Mouse (Mus musculus) neural tube, embryonic 15.5 days (tissue): Measurements from ENCODE around the gene Atf6b. TPM values are rescaled to one million over a fixed set of nuclear protein-coding genes. Genes with fewer than 3 reads are reported as not detected.

Experiments used
- ATAC-seq: fragments of 200-750 bp; cut with Nextera tagmentation; 2 replicates; pipeline ENCODE4 v1.8.0; 2017; ENCODE audit warnings: mild to moderate bottlenecking, moderate TSS enrichment, moderate library complexity; ENCODE audit not compliant: low FRiP score
- H3K27ac ChIP-seq: fragments of 300-500 bp; sonication (generic); replicated peaks from 2 replicates; pipeline ENCODE4 v1.5.1; 2015; ENCODE audit warnings: mild to moderate bottlenecking, inconsistent platforms
- H3K27me3 ChIP-seq: fragments of 300-500 bp; sonication (generic); replicated peaks from 2 replicates; pipeline ENCODE4 v1.6.1; 2015; ENCODE audit warnings: inconsistent platforms
- H3K36me3 ChIP-seq: fragments of 300-500 bp; sonication (generic); 2 replicates; pipeline ENCODE4 v1.6.1; 2015; ENCODE audit warnings: inconsistent platforms
- H3K4me1 ChIP-seq: fragments of 300-500 bp; sonication (generic); 2 replicates; pipeline ENCODE4 v1.6.1; 2015; ENCODE audit warnings: inconsistent platforms
- H3K4me2 ChIP-seq: fragments of 300-500 bp; sonication (generic); 2 replicates; pipeline ENCODE4 v1.6.1; 2015; ENCODE audit warnings: inconsistent platforms, mild to moderate bottlenecking, moderate library complexity
- H3K4me3 ChIP-seq: fragments of 300-500 bp; sonication (generic); replicated peaks from 2 replicates; pipeline ENCODE4 v1.5.1; 2015; ENCODE audit warnings: mild to moderate bottlenecking, inconsistent platforms
- H3K9ac ChIP-seq: fragments of 300-500 bp; sonication (generic); replicated peaks from 2 replicates; pipeline ENCODE4 v1.6.1; 2015; ENCODE audit warnings: mild to moderate bottlenecking, inconsistent platforms
- H3K9me3 ChIP-seq: fragments of 300-500 bp; sonication (generic); replicated peaks from 2 replicates; pipeline ENCODE4 v1.6.1; 2016; ENCODE audit warnings: inconsistent platforms
- WGBS: fragments of 180-500 bp; shearing (Covaris S2); methylation state at CpG from one replicate; pipeline ENCODE4 v1.1.7; 2015; ENCODE audit warnings: mixed read lengths; 5-methylcytosine and 5-hydroxymethylcytosine counted together
- polyA plus RNA-seq: library from polyadenylated mRNA; unstranded; fragments of >200 nt; fragmentation: Nextera tagmentation; extraction: Ambion mirVana; gene quantifications from 2 replicates; pipeline ENCODE4 v1.2.1, GENCODE M21; 2015

The Atf6b gene
- polyA plus RNA-seq, 1 experiment from 2014 or later, result 112 TPM

DNA sequence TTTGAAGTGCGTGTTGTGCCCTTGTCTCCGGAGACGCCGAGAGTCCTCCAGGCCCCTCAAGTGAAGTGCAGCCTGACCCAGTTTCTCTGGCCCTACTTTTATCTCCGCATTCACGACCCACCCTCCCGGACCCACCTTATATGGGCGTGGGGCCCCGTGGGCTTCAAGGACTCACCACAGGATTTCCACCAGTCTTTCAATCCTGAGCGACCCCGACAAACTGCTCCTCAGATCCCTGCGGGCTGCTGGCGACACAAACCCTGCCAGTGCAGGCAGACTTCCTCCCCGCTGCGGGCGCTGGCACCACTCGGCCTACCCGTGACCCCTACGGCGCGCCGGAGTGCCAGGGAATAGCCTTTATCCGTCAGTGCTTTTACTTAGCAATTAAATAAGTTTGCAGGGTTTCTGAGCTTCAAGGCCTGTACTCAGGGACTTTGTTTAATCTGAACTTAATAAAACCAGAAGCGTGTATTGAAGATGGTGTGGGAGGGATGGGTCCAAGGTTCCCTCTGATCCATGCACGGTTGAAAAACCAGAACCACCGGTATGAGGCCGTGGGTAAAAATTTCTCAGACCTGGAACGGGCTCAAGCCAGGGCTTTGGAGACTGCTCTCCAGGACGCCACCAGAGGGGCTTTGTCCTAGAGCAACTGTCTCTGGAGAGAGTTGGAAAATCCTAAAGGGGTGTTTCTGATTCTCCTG lies 18.9 kb upstream of the Atf6b start, which contains the start of gene Ppt2:
Gene Ppt2, minus strand, starts transcription at position 568 of the 701 bp plus-strand sequence.
- H3K4me1 ChIP-seq, result peaks cover 69% of the 10 kb centered on the region
- ATAC-seq, result peak; percentile 3; the same call in 1 of the 2 replicates
- H3K9me3 ChIP-seq, result no peaks in the 10 kb centered on the region
- H3K27me3 ChIP-seq, result peaks cover 10% of the 10 kb centered on the region; the same call in 1 of the 2 replicates
- peak within 1 kb of the TSS; percentile 70 for H3K9ac ChIP-seq
- H3K4me2 ChIP-seq, result peak within 1 kb of the TSS; percentile 90
- peak within 1 kb of the TSS; percentile 93 for H3K27ac ChIP-seq
- peaks cover 9% of the 10 kb centered on the region; the same call in 1 of the 2 replicates for H3K36me3 ChIP-seq
- 6% methylated on average over 29 of the region's 29 CpGs for WGBS
- peak within 1 kb of the TSS; percentile 78 for H3K4me3 ChIP-seq

DNA sequence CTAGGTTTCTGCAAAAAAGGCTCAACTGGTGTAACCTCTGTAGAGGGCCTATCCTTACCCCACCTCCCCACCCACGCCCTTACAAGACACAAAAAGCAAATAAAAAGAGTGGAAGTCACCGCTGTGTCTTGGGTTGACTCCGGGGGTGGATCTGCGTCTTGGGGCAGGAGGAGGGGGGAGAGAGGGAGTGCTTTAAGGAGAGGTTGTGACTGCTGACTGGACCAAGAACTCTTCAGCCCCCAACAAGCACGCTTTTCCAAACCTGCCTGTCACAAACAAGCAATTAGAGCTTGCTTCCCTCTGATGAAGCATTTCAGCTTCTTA lies 18.3 kb upstream of the Atf6b start:
- peak overlapping the region; percentile 44; the same call in 1 of the 2 replicates for H3K9ac ChIP-seq
- no peaks in the 10 kb centered on the region for H3K9me3 ChIP-seq
- ATAC-seq, result no peak
- 20% methylated on average over 5 of the region's 5 CpGs for WGBS
- H3K36me3 ChIP-seq, result peaks cover 4% of the 10 kb centered on the region; the same call in 1 of the 2 replicates
- peaks cover 13% of the 10 kb centered on the region for H3K27me3 ChIP-seq
- peak overlapping the region; percentile 78 for H3K4me3 ChIP-seq
- H3K27ac ChIP-seq, result peak overlapping the region; percentile 93
- peaks cover 69% of the 10 kb centered on the region for H3K4me1 ChIP-seq
- H3K4me2 ChIP-seq, result peak overlapping the region; percentile 90

DNA sequence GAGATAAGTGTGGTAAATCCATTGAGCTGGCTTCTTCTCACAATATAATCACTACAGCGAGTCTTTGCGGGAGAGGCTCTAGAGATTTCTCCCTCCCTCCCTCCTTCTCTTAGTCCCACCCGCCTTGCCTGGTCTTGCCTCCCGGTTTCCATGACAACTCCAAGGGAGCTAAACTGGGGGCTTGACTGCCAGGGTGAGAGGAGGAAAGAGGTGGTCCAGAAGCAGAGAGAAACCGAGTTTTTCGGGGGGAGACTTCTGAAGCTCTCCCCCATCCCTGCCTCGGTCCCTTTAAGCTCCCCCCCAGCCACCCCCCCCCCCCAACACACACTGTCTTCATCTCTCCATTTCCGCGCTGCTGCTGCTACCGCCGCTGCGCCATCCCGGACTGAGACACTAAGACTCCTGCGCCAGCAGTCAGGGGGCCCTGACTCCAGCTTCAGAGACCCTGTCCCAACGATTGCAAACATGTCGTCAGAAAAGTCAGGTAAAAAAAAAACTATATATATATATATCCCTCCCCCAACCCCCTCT lies 17.7 kb upstream of the Atf6b start, which contains the start of gene Prrt1:
Gene Prrt1, plus strand, starts transcription at position 313 of the 531 bp plus-strand sequence.
- ATAC-seq, result peak; percentile 32

DNA sequence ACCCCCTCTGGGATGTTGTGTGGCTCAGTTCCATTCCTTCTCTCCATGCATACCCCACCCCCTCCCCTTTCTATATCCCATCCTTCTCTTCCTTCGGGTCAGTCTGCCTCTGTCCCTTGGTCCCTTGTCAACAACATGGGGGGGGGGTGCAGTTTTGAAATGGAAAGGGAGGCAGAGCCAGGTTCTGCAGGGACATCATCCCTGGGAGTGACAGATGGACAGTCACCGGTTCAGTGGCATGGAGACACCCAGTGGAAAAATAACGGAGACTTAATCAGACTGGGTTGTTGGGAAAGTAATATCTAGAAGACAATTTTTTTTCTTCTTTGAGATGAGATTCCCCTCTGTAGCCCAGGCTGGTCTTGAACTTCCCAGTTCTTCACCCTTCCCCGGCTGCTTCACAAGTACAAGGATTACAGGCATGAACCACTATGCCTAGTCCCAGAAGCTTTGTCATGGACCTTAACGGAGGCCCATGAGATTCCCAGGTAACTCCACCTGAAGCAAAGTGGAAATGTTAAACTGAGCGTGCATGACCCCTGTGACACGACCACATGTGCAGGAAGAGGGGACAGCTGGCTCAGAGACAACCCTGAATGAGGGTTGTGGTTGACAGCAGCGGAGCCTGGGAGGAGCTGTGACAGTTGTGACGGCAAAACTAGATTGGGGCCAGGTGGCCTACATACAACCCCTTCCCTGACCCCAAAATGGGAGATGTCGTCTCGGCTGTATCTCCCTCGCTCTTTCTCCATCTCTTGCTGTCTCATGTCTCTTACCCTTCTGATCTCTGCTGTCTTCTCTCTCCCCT lies 16.9 kb upstream of the Atf6b start:
- 0 out of 2 replicates have a peak overlapping the region, but pooled peaks have one; percentile 93 for H3K27ac ChIP-seq
- ATAC-seq, result no peak
- no peaks in the 10 kb centered on the region for H3K36me3 ChIP-seq
- H3K4me1 ChIP-seq, result peaks cover 69% of the 10 kb centered on the region
- peak overlapping the region; percentile 78 for H3K4me3 ChIP-seq
- WGBS, result 15% methylated on average over 12 of the region's 12 CpGs
- H3K9ac ChIP-seq, result peak overlapping the region; percentile 44
- peaks cover 14% of the 10 kb centered on the region for H3K27me3 ChIP-seq
- H3K4me2 ChIP-seq, result peak overlapping the region; percentile 90
- no peaks in the 10 kb centered on the region for H3K9me3 ChIP-seq

More for the DNA sequence above, 17.7 kb upstream of the Atf6b start, which contains the start of gene Prrt1:
- H3K4me3 ChIP-seq, result peak within 1 kb of the TSS; percentile 78
- H3K4me2 ChIP-seq, result peak within 1 kb of the TSS; percentile 90
- H3K9me3 ChIP-seq, result no peaks in the 10 kb centered on the region
- peak within 1 kb of the TSS; percentile 70 for H3K9ac ChIP-seq
- no peaks in the 10 kb centered on the region for H3K36me3 ChIP-seq
- H3K27me3 ChIP-seq, result peaks cover 14% of the 10 kb centered on the region
- peaks cover 69% of the 10 kb centered on the region for H3K4me1 ChIP-seq
- WGBS, result under 1% methylated on average over 16 of the region's 16 CpGs
- peak within 1 kb of the TSS; percentile 93 for H3K27ac ChIP-seq

DNA sequence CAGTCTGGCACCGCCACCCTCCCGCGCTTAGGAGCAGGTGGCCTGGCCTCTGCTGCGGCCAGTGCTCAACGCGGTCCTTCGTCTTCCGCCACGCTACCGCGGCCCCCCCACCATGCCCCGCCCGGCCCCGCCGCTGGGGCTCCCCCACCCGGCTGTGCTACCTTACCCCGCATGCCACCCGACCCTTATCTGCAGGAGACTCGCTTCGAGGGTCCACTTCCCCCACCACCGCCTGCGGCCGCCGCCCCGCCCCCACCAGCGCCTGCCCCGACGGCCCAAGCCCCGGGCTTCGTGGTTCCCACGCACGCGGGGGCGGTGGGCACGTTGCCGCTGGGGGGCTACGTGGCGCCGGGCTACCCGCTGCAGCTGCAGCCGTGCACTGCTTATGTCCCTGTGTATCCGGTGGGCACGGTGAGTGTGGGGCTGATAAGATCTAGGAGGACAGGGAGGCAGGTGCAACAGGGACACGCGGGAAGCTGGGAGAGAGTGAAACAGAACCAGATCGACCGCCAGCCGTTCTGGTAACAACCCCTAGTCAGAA lies 16.1 kb upstream of the Atf6b start:
- H3K27me3 ChIP-seq, result peaks cover 19% of the 10 kb centered on the region
- WGBS, result 2% methylated on average over 45 of the region's 48 CpGs
- H3K4me1 ChIP-seq, result peaks cover 62% of the 10 kb centered on the region

DNA sequence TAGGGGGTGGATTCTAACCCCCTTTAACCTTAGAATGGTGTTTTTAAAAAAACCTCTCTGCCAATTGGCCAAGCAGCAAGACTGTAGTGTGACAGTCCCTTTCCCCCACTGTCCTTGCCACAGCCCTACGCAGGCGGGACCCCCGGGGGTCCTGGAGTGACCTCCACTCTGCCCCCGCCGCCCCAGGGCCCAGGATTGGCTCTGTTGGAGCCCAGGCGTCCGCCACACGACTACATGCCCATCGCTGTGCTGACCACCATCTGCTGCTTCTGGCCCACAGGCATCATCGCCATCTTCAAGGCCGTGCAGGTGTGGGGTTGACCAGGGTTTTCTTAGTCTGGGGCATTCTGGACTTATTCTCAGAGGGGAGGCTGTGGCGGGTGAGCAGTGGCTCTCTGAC lies 15.3 kb upstream of the Atf6b start:
- peak overlapping the region; percentile 78 for H3K4me3 ChIP-seq
- H3K36me3 ChIP-seq, result no peaks in the 10 kb centered on the region
- peak overlapping the region; percentile 90 for H3K4me2 ChIP-seq
- no peak overlapping the region for H3K27ac ChIP-seq
- WGBS, result 3% methylated on average over 12 of the region's 12 CpGs
- H3K9ac ChIP-seq, result peak overlapping the region; percentile 18
- no peaks in the 10 kb centered on the region for H3K9me3 ChIP-seq
- ATAC-seq, result no peak
- peaks cover 54% of the 10 kb centered on the region for H3K4me1 ChIP-seq
- peaks cover 20% of the 10 kb centered on the region for H3K27me3 ChIP-seq

More for the DNA sequence above, 16.1 kb upstream of the Atf6b start:
- Histone ChIP-seq H3K4me3 (peak overlapping the region; percentile 78), H3K27ac (no peak overlapping the region), H3K9ac (peak overlapping the region; percentile 42), H3K36me3 (no peaks in the 10 kb centered on the region), H3K9me3 (no peaks in the 10 kb centered on the region), H3K4me2 (peak overlapping the region; percentile 90)
- no peak for ATAC-seq

DNA sequence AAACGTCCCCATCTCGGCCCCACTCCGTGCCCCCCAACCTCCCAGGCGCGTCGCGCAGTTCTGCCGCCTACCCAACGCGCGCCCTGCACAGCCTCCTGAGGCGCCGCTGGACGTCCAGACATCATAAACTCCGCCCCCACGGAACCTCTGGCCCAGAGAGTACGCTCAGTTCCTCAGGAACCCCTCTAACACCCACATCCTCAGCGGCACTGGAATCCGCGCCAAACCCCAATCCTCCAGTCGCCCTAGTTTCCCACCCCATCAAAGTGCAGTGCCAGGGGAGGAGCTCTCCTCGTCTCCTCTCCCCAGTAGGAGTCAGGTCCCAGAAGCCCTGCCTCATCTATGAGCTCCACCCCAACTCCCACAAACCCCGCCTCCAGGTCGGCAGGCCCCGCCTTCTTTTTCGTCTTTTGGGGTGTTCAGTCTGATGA lies 14.7 kb upstream of the Atf6b start:
- H3K4me3 ChIP-seq, result peak overlapping the region; percentile 78
- no peaks in the 10 kb centered on the region for H3K36me3 ChIP-seq
- peaks cover 52% of the 10 kb centered on the region for H3K4me1 ChIP-seq
- no peak overlapping the region for H3K27ac ChIP-seq
- H3K9me3 ChIP-seq, result no peaks in the 10 kb centered on the region
- peak overlapping the region; percentile 18 for H3K9ac ChIP-seq
- 2% methylated on average over 26 of the region's 26 CpGs for WGBS
- ATAC-seq, result 0 out of 2 replicates have a peak, but pooled peaks have one; percentile 21
- H3K4me2 ChIP-seq, result peak overlapping the region; percentile 90
- peaks cover 20% of the 10 kb centered on the region for H3K27me3 ChIP-seq

DNA sequence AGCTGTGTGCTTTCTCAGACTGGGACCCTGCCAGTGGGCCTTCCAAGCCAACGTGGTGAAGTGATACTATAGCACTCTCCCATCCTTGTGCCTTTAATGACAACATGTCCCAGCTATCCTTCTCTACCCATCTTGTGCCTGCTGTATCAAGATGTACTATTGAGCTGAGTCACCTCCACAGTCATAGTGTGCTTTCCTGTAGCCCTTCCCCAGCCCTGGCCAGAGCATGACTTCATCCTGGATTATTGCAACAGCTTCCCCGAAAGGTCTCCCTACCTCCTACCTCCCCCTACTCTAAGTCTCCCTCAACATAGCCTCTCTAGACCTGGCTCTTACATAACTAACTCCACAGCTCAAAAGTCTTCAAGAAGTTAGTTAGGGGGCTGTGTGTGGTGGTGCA lies 11.3 kb upstream of the Atf6b start:
- WGBS, result 61% methylated on average over 2 of the region's 2 CpGs
- peaks cover 25% of the 10 kb centered on the region for H3K4me1 ChIP-seq
- no peaks in the 10 kb centered on the region for H3K9me3 ChIP-seq
- H3K36me3 ChIP-seq, result no peaks in the 10 kb centered on the region
- no peak overlapping the region for H3K9ac ChIP-seq
- peaks cover 14% of the 10 kb centered on the region for H3K27me3 ChIP-seq
- ATAC-seq, result no peak
- no peak overlapping the region for H3K27ac ChIP-seq
- no peak overlapping the region for H3K4me3 ChIP-seq
- no peak overlapping the region for H3K4me2 ChIP-seq

DNA sequence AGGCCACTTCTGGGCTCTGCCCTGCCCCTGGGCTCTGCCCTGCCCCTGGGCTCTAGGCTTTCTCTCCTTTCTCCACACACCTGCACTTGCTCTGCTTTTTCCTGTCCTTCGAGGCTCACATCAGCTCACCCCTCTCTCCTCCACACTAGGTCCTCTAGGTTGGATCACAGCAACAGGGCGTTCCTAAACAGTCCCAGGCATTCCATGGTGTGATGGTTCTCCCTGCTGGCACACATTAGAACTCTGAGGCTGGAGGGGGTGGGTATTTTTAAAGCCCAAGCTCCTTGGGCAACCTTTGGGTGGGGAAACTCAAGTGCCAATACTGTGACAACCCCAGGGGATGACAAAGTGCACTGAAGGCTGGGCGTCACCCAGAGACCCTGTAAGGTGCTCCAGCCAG lies 9.5 kb upstream of the Atf6b start:
- H3K4me2 ChIP-seq, result no peak overlapping the region
- no peaks in the 10 kb centered on the region for H3K9me3 ChIP-seq
- peaks cover 15% of the 10 kb centered on the region for H3K4me1 ChIP-seq
- no peak overlapping the region for H3K9ac ChIP-seq
- H3K36me3 ChIP-seq, result no peaks in the 10 kb centered on the region
- no peak overlapping the region for H3K4me3 ChIP-seq
- peaks cover 9% of the 10 kb centered on the region for H3K27me3 ChIP-seq
- no peak for ATAC-seq
- WGBS, result 70% methylated on average over 3 of the region's 3 CpGs
- no peak overlapping the region for H3K27ac ChIP-seq

DNA sequence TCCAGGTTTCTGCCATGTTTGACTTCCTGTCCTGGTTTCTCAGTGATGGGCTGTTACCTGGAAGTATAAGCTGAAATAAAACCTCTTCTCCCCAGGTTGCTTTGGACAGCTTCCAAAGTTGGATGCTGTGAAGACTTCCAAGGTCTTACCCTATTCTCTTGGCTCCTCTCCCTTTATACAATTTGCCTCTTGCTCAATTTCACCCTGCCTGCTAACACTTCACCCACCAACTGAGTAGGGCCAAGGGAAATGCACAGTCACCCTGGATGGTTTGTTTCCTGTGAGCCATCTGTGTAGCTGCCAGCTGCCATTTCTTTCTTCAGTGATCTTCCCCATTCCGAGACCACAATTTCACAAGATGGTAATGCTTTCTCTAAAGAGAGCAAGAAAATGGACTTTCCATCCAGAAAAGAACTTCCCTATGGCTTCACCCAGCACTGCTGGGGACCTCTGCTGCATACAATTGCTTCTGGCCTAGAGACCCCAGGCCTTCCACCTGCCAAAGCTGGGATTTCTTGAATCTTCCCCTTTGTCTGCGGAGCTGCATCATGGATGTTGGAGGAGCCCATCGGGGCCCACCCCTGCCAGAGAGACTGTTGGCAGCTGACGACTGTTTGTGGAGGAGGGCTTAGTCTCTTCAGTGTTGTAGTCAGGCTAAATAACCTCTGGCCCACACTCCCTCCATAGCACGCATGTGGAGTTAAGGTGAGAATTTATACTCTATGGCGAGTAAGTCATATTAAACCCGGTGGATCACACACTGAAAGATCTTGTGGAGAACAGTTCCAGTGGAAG lies 7.3 kb upstream of the Atf6b start:
- Histone ChIP-seq H3K36me3 (no peaks in the 10 kb centered on the region), H3K4me2 (no peak overlapping the region), H3K4me1 (peaks cover 14% of the 10 kb centered on the region), H3K4me3 (no peak overlapping the region), H3K27me3 (peaks cover 5% of the 10 kb centered on the region; the same call in 1 of the 2 replicates), H3K9me3 (no peaks in the 10 kb centered on the region), H3K9ac (no peak overlapping the region), H3K27ac (0 out of 2 replicates have a peak overlapping the region, but pooled peaks have one; percentile 75)
- ATAC-seq, result no peak
- 84% methylated on average over 7 of the region's 7 CpGs for WGBS
